21 mouse cellular contexts compared by ENCODE assay signal in the genomic region with DNA sequence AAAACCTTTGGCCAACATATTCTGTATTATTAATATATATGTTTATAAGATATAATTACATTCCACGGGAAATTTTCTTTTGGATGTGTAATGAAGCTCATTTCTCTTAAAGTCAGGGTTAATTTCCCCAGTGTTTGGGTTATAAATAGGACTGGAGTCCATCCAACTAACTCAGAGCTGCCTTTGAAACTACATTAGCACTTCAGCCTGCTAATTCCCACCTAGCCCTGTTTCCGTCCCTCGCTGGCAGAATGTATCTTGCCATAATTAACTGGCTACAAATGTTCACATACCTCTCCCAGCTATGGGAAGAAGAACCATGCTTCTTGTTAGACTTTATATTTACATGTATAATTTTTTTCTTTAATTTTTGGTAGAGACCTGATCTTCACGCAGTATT.
DNase-seq lines count a peak whose midpoint lies in the region; ATAC-seq and TF ChIP-seq lines count a peak whose summit lies in the region.
"Had no signal": no experiment of that assay in that cellular context is flagged by ENCODE, and none has a peak within 500 bp of the region (broad histone marks: within the 10 kb centered on the region; RNA-seq: fewer than 3 reads in every experiment).

No protein-coding gene starts in this region.

- H3K9ac ChIP-seq in forebrain, embryonic 14.5 days (ENCODE audit: low read length) = no peak overlapping the region
- no peak overlapping the region for H3K9ac ChIP-seq in forebrain, embryonic 13.5 days
- peak overlapping the region; percentile 34; the same call in 1 of the 2 replicates for H3K9ac ChIP-seq in heart, embryonic 14.5 days (ENCODE audit: low read length)
- no peak overlapping the region for H3K9ac ChIP-seq in midbrain, postnatal 0 days (replicated peaks; ENCODE audit: low read length, poor library complexity, severe bottlenecking)
- H3K9ac ChIP-seq: embryonic facial prominence, embryonic 13.5 days; forebrain, postnatal 0 days; neural tube, embryonic 15.5 days had no signal

- ATAC-seq in forebrain, embryonic 14.5 days = no peak
- no peak for ATAC-seq in forebrain, embryonic 13.5 days
- no peak for ATAC-seq in heart, embryonic 14.5 days (ENCODE audit: insufficient number of reproducible peaks, insufficient read depth, low FRiP score, low read depth)
- no peak for ATAC-seq in midbrain, postnatal 0 days (ENCODE audit: low FRiP score)
- ATAC-seq: forebrain, postnatal 0 days; intestine, postnatal 0 days had no signal

- no peak overlapping the region for H3K4me3 ChIP-seq in forebrain, embryonic 14.5 days (ENCODE audit: low read depth, low read length)
- no peak overlapping the region for H3K4me3 ChIP-seq in forebrain, embryonic 13.5 days
- H3K4me3 ChIP-seq in heart, embryonic 14.5 days (ENCODE audit: control insufficient read depth in 1 of 2, insufficient read depth in 1 of 2, low read depth in 1 of 2, low read length in 2 of 2) = no peak overlapping the region
- H3K4me3 ChIP-seq in heart, embryonic 10.5 days = no peak overlapping the region
- no peak overlapping the region for H3K4me3 ChIP-seq in midbrain, postnatal 0 days (ENCODE audit: low read depth, low read length)
- H3K4me3 ChIP-seq in midbrain, embryonic 10.5 days = no peak overlapping the region
- H3K4me3 ChIP-seq: embryonic facial prominence, embryonic 13.5 days; layer of hippocampus, adult 2 months; neural tube, embryonic 15.5 days had no signal

- no peak for TF ChIP-seq CTCF in midbrain, postnatal 0 days (IDR thresholded peaks at IDR 0.05)

- peak; percentile 42 for DNase-seq in forebrain, embryonic 14.5 days (ENCODE audit: low spot score)
- DNase-seq in heart, embryonic 10.5 days (ENCODE audit: low spot score) = no peak
- peak; percentile 61 for DNase-seq in midbrain, postnatal 0 days (ENCODE audit: low spot score)
- no peak for DNase-seq in midbrain, embryonic 10.5 days (ENCODE audit: low spot score)
- DNase-seq in telencephalon, adult 2 months (ENCODE audit: low read depth, low spot score) = peak; percentile 39
- DNase-seq in layer of hippocampus, postnatal 10 days (ENCODE audit: low spot score in 2 of 2) = no peak
- DNase-seq: adrenal gland, postnatal 10 days; cerebellum, adult 11-12 months; cerebellum, postnatal 25 days; forebrain, postnatal 0 days; gastrocnemius, postnatal 14 days; kidney, postnatal 25 days; layer of hippocampus, postnatal 36 days; lung, postnatal 4 days; spleen, adult 18-20 months had no signal

- H3K36me3 ChIP-seq in forebrain, embryonic 14.5 days (ENCODE audit: control insufficient read depth, insufficient read depth, low read length) = no peaks in the 10 kb centered on the region
- no peaks in the 10 kb centered on the region for H3K36me3 ChIP-seq in forebrain, embryonic 13.5 days (ENCODE audit: poor library complexity, severe bottlenecking)
- H3K36me3 ChIP-seq in heart, embryonic 14.5 days (ENCODE audit: control insufficient read depth, insufficient read depth, low read length) = peaks cover 43% of the 10 kb centered on the region
- peaks cover 30% of the 10 kb centered on the region; the same call in 1 of the 2 replicates for H3K36me3 ChIP-seq in heart, embryonic 10.5 days
- H3K36me3 ChIP-seq in midbrain, postnatal 0 days (ENCODE audit: insufficient read depth, low read length) = no peaks in the 10 kb centered on the region
- H3K36me3 ChIP-seq in midbrain, embryonic 10.5 days = no peaks in the 10 kb centered on the region
- H3K36me3 ChIP-seq: neural tube, embryonic 15.5 days had no signal

- no peak overlapping the region for H3K27ac ChIP-seq in forebrain, embryonic 14.5 days (ENCODE audit: low read depth, low read length)
- no peak overlapping the region for H3K27ac ChIP-seq in forebrain, embryonic 13.5 days
- peak overlapping the region; percentile 91 to 94 for H3K27ac ChIP-seq in heart, embryonic 14.5 days (replicated peaks in 1 of 2; ENCODE audit: control insufficient read depth in 1 of 2, insufficient read depth in 1 of 2, low read depth in 2 of 2, low read length in 2 of 2)
- no peak overlapping the region for H3K27ac ChIP-seq in heart, embryonic 10.5 days
- H3K27ac ChIP-seq in midbrain, postnatal 0 days (ENCODE audit: low read depth, low read length) = no peak overlapping the region
- H3K27ac ChIP-seq in midbrain, embryonic 10.5 days (replicated peaks) = no peak overlapping the region
- H3K27ac ChIP-seq: embryonic facial prominence, embryonic 13.5 days; layer of hippocampus, adult 2 months; neural tube, embryonic 15.5 days had no signal

- no peaks in the 10 kb centered on the region for H3K4me1 ChIP-seq in forebrain, embryonic 14.5 days (ENCODE audit: control insufficient read depth, insufficient read depth, low read length)
- no peaks in the 10 kb centered on the region for H3K4me1 ChIP-seq in forebrain, embryonic 13.5 days
- H3K4me1 ChIP-seq in heart, embryonic 14.5 days (ENCODE audit: control insufficient read depth in 2 of 2, insufficient read depth in 2 of 2, low read length in 2 of 2) = peaks cover 7 to 20% of the 10 kb centered on the region in 2 experiments
- no peaks in the 10 kb centered on the region for H3K4me1 ChIP-seq in heart, embryonic 10.5 days
- no peaks in the 10 kb centered on the region for H3K4me1 ChIP-seq in midbrain, postnatal 0 days (ENCODE audit: insufficient read depth, low read length)
- H3K4me1 ChIP-seq in midbrain, embryonic 10.5 days = no peaks in the 10 kb centered on the region
- H3K4me1 ChIP-seq: neural tube, embryonic 15.5 days had no signal

- 64% methylated on average over 4 of the region's 4 CpGs for WGBS in forebrain, embryonic 14.5 days
- WGBS in forebrain, embryonic 13.5 days = 64% methylated on average over 4 of the region's 4 CpGs
- 45% methylated on average over 4 of the region's 4 CpGs for WGBS in heart, embryonic 14.5 days
- 74% methylated on average over 4 of the region's 4 CpGs for WGBS in heart, embryonic 10.5 days
- WGBS in midbrain, postnatal 0 days = 82% methylated on average over 4 of the region's 4 CpGs
- WGBS in midbrain, embryonic 10.5 days = 94% methylated on average over 4 of the region's 4 CpGs

- no peak overlapping the region for H3K4me2 ChIP-seq in forebrain, embryonic 14.5 days (ENCODE audit: low read length)
- no peak overlapping the region for H3K4me2 ChIP-seq in forebrain, embryonic 13.5 days
- H3K4me2 ChIP-seq in heart, embryonic 14.5 days (ENCODE audit: low read length) = peak overlapping the region; percentile 11; the same call in 1 of the 2 replicates
- no peak overlapping the region for H3K4me2 ChIP-seq in midbrain, postnatal 0 days (ENCODE audit: low read depth, low read length, poor library complexity, severe bottlenecking)
- H3K4me2 ChIP-seq: embryonic facial prominence, embryonic 13.5 days; neural tube, embryonic 15.5 days had no signal

- no peaks in the 10 kb centered on the region for H3K9me3 ChIP-seq in forebrain, embryonic 14.5 days (replicated peaks; ENCODE audit: control insufficient read depth, low read length)
- no peaks in the 10 kb centered on the region for H3K9me3 ChIP-seq in forebrain, embryonic 13.5 days (replicated peaks)
- H3K9me3 ChIP-seq in heart, embryonic 14.5 days (ENCODE audit: control insufficient read depth, low read length) = no peaks in the 10 kb centered on the region
- no peaks in the 10 kb centered on the region for H3K9me3 ChIP-seq in heart, embryonic 10.5 days
- no peaks in the 10 kb centered on the region for H3K9me3 ChIP-seq in midbrain, postnatal 0 days (ENCODE audit: low read length)
- H3K9me3 ChIP-seq in midbrain, embryonic 10.5 days (replicated peaks) = no peaks in the 10 kb centered on the region
- H3K9me3 ChIP-seq: embryonic facial prominence, embryonic 13.5 days; neural tube, embryonic 15.5 days had no signal

- H3K27me3 ChIP-seq in forebrain, embryonic 14.5 days (replicated peaks; ENCODE audit: control insufficient read depth, insufficient read depth, low read length) = no peaks in the 10 kb centered on the region
- H3K27me3 ChIP-seq in forebrain, embryonic 13.5 days = no peaks in the 10 kb centered on the region
- H3K27me3 ChIP-seq in heart, embryonic 14.5 days (ENCODE audit: control insufficient read depth, insufficient read depth, low read length) = no peaks in the 10 kb centered on the region
- H3K27me3 ChIP-seq in heart, embryonic 10.5 days (ENCODE audit: insufficient read depth, poor library complexity, severe bottlenecking) = no peaks in the 10 kb centered on the region
- no peaks in the 10 kb centered on the region for H3K27me3 ChIP-seq in midbrain, postnatal 0 days (ENCODE audit: insufficient read depth, low read length)
- no peaks in the 10 kb centered on the region for H3K27me3 ChIP-seq in midbrain, embryonic 10.5 days (ENCODE audit: low read depth, poor library complexity, severe bottlenecking)
- H3K27me3 ChIP-seq: embryonic facial prominence, embryonic 13.5 days; neural tube, embryonic 15.5 days had no signal

Comparison
In these comparisons a context has a peak if more than half of its experiments do, and no peak if none do; other contexts are left out.
1. DNase-seq: peak in forebrain, embryonic 14.5 days (single experiment), midbrain, postnatal 0 days (single experiment) and telencephalon, adult 2 months (single experiment); none in heart, embryonic 10.5 days (single experiment), midbrain, embryonic 10.5 days (single experiment) and layer of hippocampus, postnatal 10 days (0 of 2).
2. H3K27ac ChIP-seq: peak in heart, embryonic 14.5 days (2 of 2); none in forebrain, embryonic 14.5 days (single experiment), forebrain, embryonic 13.5 days (single experiment), heart, embryonic 10.5 days (single experiment), midbrain, postnatal 0 days (single experiment) and midbrain, embryonic 10.5 days (single experiment).